Mouse (Mus musculus): ENCODE results near the gene Vmn1r35. TPM values are rescaled to one million over a fixed set of nuclear protein-coding genes. Genes with fewer than 3 reads are reported as not detected.
"Not testable (repeated sequence)": the region's sequence is repeated elsewhere in the genome, so short reads cannot be mapped to it uniquely, and the experiment has no call there.

Gene Vmn1r35
- not detected in 2 replicates for polyA plus RNA-seq (2014; fragmentation: Nextera tagmentation; extraction: Ambion mirVana)

DNA sequence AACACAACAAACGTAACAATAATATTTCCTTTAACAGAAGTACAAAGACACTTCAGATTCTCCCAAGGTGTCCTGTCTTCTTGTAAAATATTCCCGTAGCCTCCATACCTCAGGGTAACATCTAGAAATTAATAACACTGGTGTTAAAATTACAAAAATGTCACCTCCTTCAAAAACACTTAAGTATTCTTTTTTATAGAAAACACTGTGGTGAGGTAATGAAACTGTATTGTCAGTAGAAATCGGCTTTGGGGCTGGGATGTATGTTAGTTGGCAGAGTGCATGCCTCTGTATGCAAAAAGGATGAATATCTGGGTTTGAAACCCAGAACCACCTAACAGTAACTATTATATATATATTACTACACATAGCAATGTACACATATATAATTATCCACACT lies at the start of gene Vmn1r35:
Gene Vmn1r35 (minus strand): TSS at position 101 of the 400 bp plus-strand sequence.
- Histone ChIP-seq H3K27me3 (ENCODE audit: control insufficient read depth, insufficient read depth, low read length) (no peaks in the 10 kb centered on the region), H3K4me1 (ENCODE audit: control insufficient read depth in 2 of 2, insufficient read depth in 2 of 2, low read length in 2 of 2) (no peaks in the 10 kb centered on the region), H3K27ac (replicated peaks in 1 of 2; ENCODE audit: control insufficient read depth in 1 of 2, insufficient read depth in 1 of 2, low read depth in 2 of 2, low read length in 2 of 2) (no peak within 1 kb of the TSS), H3K9ac (ENCODE audit: low read length) (no peak within 1 kb of the TSS), H3K4me3 (ENCODE audit: control insufficient read depth in 1 of 2, insufficient read depth in 1 of 2, low read depth in 1 of 2, low read length in 2 of 2) (no peak within 1 kb of the TSS), H3K36me3 (ENCODE audit: control insufficient read depth, insufficient read depth, low read length) (no peaks in the 10 kb centered on the region), H3K9me3 (ENCODE audit: control insufficient read depth, low read length) (no peaks in the 10 kb centered on the region), H3K4me2 (ENCODE audit: low read length) (no peak within 1 kb of the TSS)
- 74% methylated on average over 3 of the region's 3 CpGs for WGBS
- no peak for ATAC-seq (ENCODE audit: insufficient number of reproducible peaks, insufficient read depth, low FRiP score, low read depth)

DNA sequence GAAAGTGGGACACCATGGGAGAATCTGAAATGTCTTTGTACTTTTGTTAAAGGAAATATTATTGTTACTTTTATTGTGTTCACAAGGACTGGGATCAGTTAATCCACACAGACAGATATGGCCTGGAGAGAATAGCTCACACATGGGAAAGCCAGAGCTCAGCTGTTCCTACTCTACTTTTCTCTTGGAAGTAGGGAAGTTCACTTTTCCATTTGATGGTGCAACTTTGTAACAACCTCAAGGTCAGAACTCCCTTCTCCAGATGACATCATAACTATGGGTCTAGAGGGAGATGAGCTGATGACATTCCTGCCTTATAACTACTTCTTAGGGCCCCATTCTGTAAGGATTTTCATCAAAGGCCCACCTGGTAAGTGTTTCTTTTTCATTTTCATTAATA lies 43.4 kb upstream of the Vmn1r35 start, which contains the start of gene Vmn1r37:
Gene Vmn1r37 (plus strand): TSS at position 301 of the 400 bp plus-strand sequence.
- not testable (repeated sequence) for ATAC-seq (ENCODE audit: insufficient number of reproducible peaks, insufficient read depth, low FRiP score, low read depth); H3K9me3 ChIP-seq (ENCODE audit: control insufficient read depth, low read length); H3K4me2 ChIP-seq (ENCODE audit: low read length); H3K4me3 ChIP-seq (ENCODE audit: control insufficient read depth in 1 of 2, insufficient read depth in 1 of 2, low read depth in 1 of 2, low read length in 2 of 2); H3K4me1 ChIP-seq (ENCODE audit: control insufficient read depth in 2 of 2, insufficient read depth in 2 of 2, low read length in 2 of 2); H3K27ac ChIP-seq (replicated peaks in 1 of 2; ENCODE audit: control insufficient read depth in 1 of 2, insufficient read depth in 1 of 2, low read depth in 2 of 2, low read length in 2 of 2); H3K27me3 ChIP-seq (ENCODE audit: control insufficient read depth, insufficient read depth, low read length); H3K36me3 ChIP-seq (ENCODE audit: control insufficient read depth, insufficient read depth, low read length); H3K9ac ChIP-seq (ENCODE audit: low read length)

GRCm38 (mm10) chr6:66719068-66719467 lies 33.4 kb upstream of the Vmn1r35 start, which contains the start of gene Vmn1r36:
Vmn1r36 (minus strand) TSS chr6:66719168.
- H3K36me3 ChIP-seq (ENCODE audit: control insufficient read depth, insufficient read depth, low read length); H3K4me2 ChIP-seq (ENCODE audit: low read length); H3K4me1 ChIP-seq (ENCODE audit: control insufficient read depth in 2 of 2, insufficient read depth in 2 of 2, low read length in 2 of 2); H3K27ac ChIP-seq (replicated peaks in 1 of 2; ENCODE audit: control insufficient read depth in 1 of 2, insufficient read depth in 1 of 2, low read depth in 2 of 2, low read length in 2 of 2); H3K27me3 ChIP-seq (ENCODE audit: control insufficient read depth, insufficient read depth, low read length); ATAC-seq (ENCODE audit: insufficient number of reproducible peaks, insufficient read depth, low FRiP score, low read depth); H3K4me3 ChIP-seq (ENCODE audit: control insufficient read depth in 1 of 2, insufficient read depth in 1 of 2, low read depth in 1 of 2, low read length in 2 of 2); H3K9ac ChIP-seq (ENCODE audit: low read length); H3K9me3 ChIP-seq (ENCODE audit: control insufficient read depth, low read length): not testable (repeated sequence)
- WGBS, result 51% methylated on average over 2 of the region's 2 CpGs

DNA sequence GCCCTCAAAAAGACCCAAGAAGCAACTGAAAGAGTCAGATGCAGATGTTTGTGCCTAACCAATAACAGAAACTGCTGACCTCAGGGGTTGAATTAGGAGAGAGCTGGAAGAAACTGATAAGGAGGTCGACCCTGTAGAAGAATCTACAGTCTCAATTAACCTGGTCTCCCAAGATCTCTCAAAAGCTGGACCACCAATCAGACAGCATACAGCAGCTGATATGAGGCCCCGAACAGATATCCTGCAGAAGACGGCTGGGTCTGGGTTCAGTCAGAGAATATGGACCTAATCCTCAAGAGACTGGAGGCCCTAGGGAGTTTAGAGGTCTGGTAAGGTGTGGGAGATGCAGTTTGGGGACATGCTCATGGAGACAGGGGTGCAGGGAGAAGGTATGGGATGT lies 28.1 kb upstream of the Vmn1r35 start:
- Histone ChIP-seq H3K9ac (ENCODE audit: low read length) (no peak overlapping the region), H3K4me2 (ENCODE audit: low read length) (no peak overlapping the region), H3K9me3 (ENCODE audit: control insufficient read depth, low read length) (no peaks in the 10 kb centered on the region), H3K36me3 (ENCODE audit: control insufficient read depth, insufficient read depth, low read length) (no peaks in the 10 kb centered on the region), H3K27ac (replicated peaks in 1 of 2; ENCODE audit: control insufficient read depth in 1 of 2, insufficient read depth in 1 of 2, low read depth in 2 of 2, low read length in 2 of 2) (no peak overlapping the region), H3K4me1 (ENCODE audit: control insufficient read depth in 2 of 2, insufficient read depth in 2 of 2, low read length in 2 of 2) (no peaks in the 10 kb centered on the region), H3K4me3 (ENCODE audit: control insufficient read depth in 1 of 2, insufficient read depth in 1 of 2, low read depth in 1 of 2, low read length in 2 of 2) (no peak overlapping the region), H3K27me3 (ENCODE audit: control insufficient read depth, insufficient read depth, low read length) (no peaks in the 10 kb centered on the region)
- 54% methylated on average over 3 of the region's 3 CpGs for WGBS
- ATAC-seq (ENCODE audit: insufficient number of reproducible peaks, insufficient read depth, low FRiP score, low read depth), result no peak

- Histone ChIP-seq H3K36me3 (ENCODE audit: control insufficient read depth, insufficient read depth, low read length) (no peaks in the 10 kb centered on the region), H3K27ac (replicated peaks in 1 of 2; ENCODE audit: control insufficient read depth in 1 of 2, insufficient read depth in 1 of 2, low read depth in 2 of 2, low read length in 2 of 2) (no peak overlapping the region), H3K27me3 (ENCODE audit: control insufficient read depth, insufficient read depth, low read length) (no peaks in the 10 kb centered on the region), H3K4me3 (ENCODE audit: control insufficient read depth in 1 of 2, insufficient read depth in 1 of 2, low read depth in 1 of 2, low read length in 2 of 2) (no peak overlapping the region), H3K4me2 (ENCODE audit: low read length) (no peak overlapping the region), H3K9me3 (ENCODE audit: control insufficient read depth, low read length) (no peaks in the 10 kb centered on the region), H3K9ac (ENCODE audit: low read length) (no peak overlapping the region), H3K4me1 (ENCODE audit: control insufficient read depth in 2 of 2, insufficient read depth in 2 of 2, low read length in 2 of 2) (no peaks in the 10 kb centered on the region)
- no peak for ATAC-seq (ENCODE audit: insufficient number of reproducible peaks, insufficient read depth, low FRiP score, low read depth)
Measured at GRCm38 (mm10) chr6:66708901-66709300, 23.2 kb upstream of the Vmn1r35 start.

GRCm38 (mm10) chr6:66643779-66644178 lies 41.9 kb downstream of the Vmn1r35 start, which contains the start of gene Vmn1r34:
Vmn1r34 (minus strand) TSS chr6:66643879.
- H3K4me3 ChIP-seq (ENCODE audit: control insufficient read depth in 1 of 2, insufficient read depth in 1 of 2, low read depth in 1 of 2, low read length in 2 of 2), result no peak within 1 kb of the TSS
- H3K27me3 ChIP-seq (ENCODE audit: control insufficient read depth, insufficient read depth, low read length), result no peaks in the 10 kb centered on the region
- no peak within 1 kb of the TSS for H3K27ac ChIP-seq (replicated peaks in 1 of 2; ENCODE audit: control insufficient read depth in 1 of 2, insufficient read depth in 1 of 2, low read depth in 2 of 2, low read length in 2 of 2)
- no peak within 1 kb of the TSS for H3K4me2 ChIP-seq (ENCODE audit: low read length)
- 88% methylated on average over 1 of the region's 1 CpGs for WGBS
- no peak for ATAC-seq (ENCODE audit: insufficient number of reproducible peaks, insufficient read depth, low FRiP score, low read depth)
- H3K36me3 ChIP-seq (ENCODE audit: control insufficient read depth, insufficient read depth, low read length), result no peaks in the 10 kb centered on the region
- no peaks in the 10 kb centered on the region for H3K4me1 ChIP-seq (ENCODE audit: control insufficient read depth in 2 of 2, insufficient read depth in 2 of 2, low read length in 2 of 2)
- no peaks in the 10 kb centered on the region for H3K9me3 ChIP-seq (ENCODE audit: control insufficient read depth, low read length)
- H3K9ac ChIP-seq (ENCODE audit: low read length), result no peak within 1 kb of the TSS

Other genes starting within 250 kb of the Vmn1r35 start
- 67.0 and 70.3 TPM in 2 replicates for gene Mad2l1, start 150.5 kb downstream of the Vmn1r35 start, polyA plus RNA-seq (2014; fragmentation: Nextera tagmentation; extraction: Ambion mirVana)
- 0.07 TPM in 1 of 2 replicates, not detected in the other for gene Vmn1r32, start 125.8 kb downstream of the Vmn1r35 start, polyA plus RNA-seq (2014; fragmentation: Nextera tagmentation; extraction: Ambion mirVana)
- gene Vmn1r33, start 67.6 kb downstream of the Vmn1r35 start, polyA plus RNA-seq (2014; fragmentation: Nextera tagmentation; extraction: Ambion mirVana), result not detected in 2 replicates
- not detected in 2 replicates for gene Vmn1r34, start 42.0 kb downstream of the Vmn1r35 start, polyA plus RNA-seq (2014; fragmentation: Nextera tagmentation; extraction: Ambion mirVana)
- gene Vmn1r36, start 33.3 kb upstream of the Vmn1r35 start, polyA plus RNA-seq (2014; fragmentation: Nextera tagmentation; extraction: Ambion mirVana), result not detected in 2 replicates
- gene Vmn1r37, start 43.5 kb upstream of the Vmn1r35 start, polyA plus RNA-seq (2014; fragmentation: Nextera tagmentation; extraction: Ambion mirVana), result not detected in 2 replicates
- gene Vmn1r38, start 96.7 kb upstream of the Vmn1r35 start, polyA plus RNA-seq (2014; fragmentation: Nextera tagmentation; extraction: Ambion mirVana), result not detected in 2 replicates
- gene Vmn1r39, start 124.7 kb upstream of the Vmn1r35 start, polyA plus RNA-seq (2014; fragmentation: Nextera tagmentation; extraction: Ambion mirVana), result not detected in 2 replicates
- 72.4 and 73.9 TPM in 2 replicates for gene Gng12, start 210.5 kb upstream of the Vmn1r35 start, polyA plus RNA-seq (2014; fragmentation: Nextera tagmentation; extraction: Ambion mirVana)

Measured in heart, embryonic 14.5 days (tissue).